Mouse (Mus musculus) hindlimb bud, embryonic 11.5 days (tissue): ENCODE data around the gene Unk.
"Not testable (repeated sequence)": the region's sequence is repeated elsewhere in the genome, so short reads cannot be mapped to it uniquely, and the experiment has no call there.

Experiments
- DNase-seq: peaks from one replicate; pipeline ENCODE4 v3.0.0-alpha.2; 2012; ENCODE audit warnings: low read depth, low spot score; ENCODE audit errors: extremely low spot score

The Unk gene

DNA sequence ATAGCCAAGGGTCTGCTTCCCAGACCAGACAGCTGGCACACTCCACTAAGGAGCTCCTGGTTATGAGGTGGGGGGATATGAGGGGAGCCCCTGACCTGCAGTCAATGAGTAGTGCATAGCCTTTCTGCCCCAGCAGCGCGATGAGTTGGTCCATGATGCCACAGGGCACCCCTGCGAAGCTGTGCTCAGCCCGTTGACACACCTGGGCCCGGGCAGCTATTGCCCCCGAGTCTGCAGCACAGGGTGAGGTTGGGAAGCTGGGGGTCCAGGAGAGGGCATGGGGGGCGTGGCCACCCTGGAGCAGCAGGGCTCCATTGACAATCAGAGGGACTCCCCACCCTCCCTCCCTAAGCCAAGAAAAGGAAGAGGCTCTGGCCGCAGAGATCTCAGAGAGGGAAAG is 20.0 kb upstream of the Unk start:
- DNase-seq: no peak

- DNase-seq: no peak
Observed at GRCm38 (mm10) chr11:116010948-116011347, 19.2 kb upstream of the Unk start.

DNA sequence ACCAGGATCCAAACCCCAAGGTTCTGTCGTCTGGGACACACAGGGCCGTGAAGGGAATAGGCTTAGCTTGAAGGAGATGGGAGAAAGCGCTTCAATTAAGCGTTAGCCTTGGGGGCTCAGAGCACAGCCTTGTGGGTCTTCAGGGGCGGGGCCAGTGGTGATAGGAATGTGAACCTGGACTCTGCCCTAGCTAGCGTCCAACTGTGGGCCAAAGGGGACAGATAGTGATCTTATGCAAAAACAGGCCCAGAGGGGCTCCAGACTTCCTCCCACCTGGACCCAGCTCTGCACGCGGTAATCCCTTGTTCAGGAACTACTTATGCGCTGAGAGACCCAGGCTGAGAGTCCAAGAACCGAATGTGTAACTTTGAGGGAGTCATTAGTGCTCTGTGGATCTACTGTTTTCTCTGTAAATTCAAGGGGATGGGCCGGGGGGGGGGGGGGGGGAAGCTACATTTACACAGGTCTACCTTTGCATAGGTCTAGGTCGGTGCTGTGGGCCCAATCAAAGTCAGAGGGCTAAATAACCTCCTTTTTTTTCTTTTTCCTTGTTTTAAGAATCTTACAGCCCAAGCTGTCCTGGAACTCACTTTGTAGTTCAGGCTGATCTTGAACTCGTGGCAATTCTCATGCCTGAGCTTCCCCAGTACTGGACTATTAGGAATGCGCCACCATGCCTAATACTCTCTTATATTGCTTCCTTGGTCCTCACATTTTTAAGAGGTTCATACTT is 18.4 kb upstream of the Unk start:
- no peak for DNase-seq

- no peak for DNase-seq
Observed at GRCm38 (mm10) chr11:116012262-116012947, 17.7 kb upstream of the Unk start, which contains the start of gene Galk1. Gene Galk1 (minus strand): TSS chr11:116012719.

- no peak for DNase-seq
Observed at GRCm38 (mm10) chr11:116014821-116015220, 15.3 kb upstream of the Unk start.

- DNase-seq: no peak
Observed at GRCm38 (mm10) chr11:116018106-116018505, 12.0 kb upstream of the Unk start.

GRCm38 (mm10) chr11:116018867-116019266 is 11.3 kb upstream of the Unk start:
- DNase-seq: not testable (repeated sequence)

DNA sequence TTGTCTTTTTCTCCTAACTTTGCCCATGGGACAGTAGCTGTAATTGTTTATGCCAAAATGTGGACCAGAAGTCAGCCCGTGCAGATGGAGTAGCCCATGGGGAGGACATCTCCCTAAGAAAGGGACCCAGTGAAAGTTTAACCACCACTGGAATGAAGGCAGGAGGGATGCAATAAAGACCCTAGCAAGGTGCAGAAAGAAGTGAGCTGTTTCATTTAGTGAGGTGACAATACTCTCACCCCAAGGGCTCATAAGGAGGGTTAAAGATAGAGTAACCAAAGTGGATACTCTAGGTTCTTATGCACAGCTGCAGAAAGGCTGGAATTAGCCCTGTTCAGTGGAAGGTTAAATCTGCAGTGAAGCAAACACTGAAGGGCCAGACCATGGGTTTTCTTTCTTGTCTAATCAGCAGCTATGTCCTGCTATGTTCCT is 10.7 kb upstream of the Unk start:
- DNase-seq: no peak

DNA sequence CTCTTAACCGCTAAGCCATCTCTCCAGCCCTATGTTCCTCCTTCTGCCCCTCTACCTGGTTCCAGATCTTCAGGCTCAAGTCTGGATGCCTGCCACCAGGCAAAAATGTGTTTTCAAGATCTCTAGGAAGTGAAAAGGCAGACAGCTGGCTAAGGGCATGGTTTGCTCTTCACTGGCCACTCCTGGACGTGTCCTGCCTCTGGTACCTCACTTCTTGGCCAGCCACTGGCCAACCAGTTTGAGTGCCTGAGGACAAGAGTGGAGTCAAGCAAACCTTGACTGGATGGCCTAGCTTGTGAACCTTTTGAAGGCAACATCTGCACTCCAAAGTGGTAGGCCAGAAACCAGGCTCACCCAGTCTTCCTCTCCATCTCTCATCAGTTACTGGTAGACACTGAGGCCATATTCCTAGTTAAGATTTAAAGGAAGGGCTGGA is 10.1 kb upstream of the Unk start:
- no peak for DNase-seq

DNA sequence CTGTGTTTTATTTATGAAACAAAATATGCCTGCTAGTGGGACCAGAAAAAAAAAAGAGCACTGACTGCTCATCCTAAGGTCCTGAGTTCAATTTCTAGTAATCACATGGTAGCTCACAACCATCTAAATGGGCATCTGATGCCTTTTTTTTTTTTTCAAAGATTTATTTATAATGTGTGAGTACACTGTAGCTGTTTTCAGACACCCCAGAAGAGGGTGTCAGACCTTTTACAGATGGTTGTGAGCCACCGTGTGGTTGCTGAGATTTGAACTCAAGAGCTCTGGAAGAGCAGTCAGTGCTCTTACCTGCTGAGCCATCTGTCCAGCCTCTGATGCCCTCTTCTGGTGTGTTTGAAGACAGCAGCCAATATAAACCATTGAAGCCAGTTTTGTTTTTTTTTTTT is 9.6 kb upstream of the Unk start:
- DNase-seq: no peak

- no peak for DNase-seq
Observed at GRCm38 (mm10) chr11:116021328-116022220, 8.5 kb upstream of the Unk start.

DNA sequence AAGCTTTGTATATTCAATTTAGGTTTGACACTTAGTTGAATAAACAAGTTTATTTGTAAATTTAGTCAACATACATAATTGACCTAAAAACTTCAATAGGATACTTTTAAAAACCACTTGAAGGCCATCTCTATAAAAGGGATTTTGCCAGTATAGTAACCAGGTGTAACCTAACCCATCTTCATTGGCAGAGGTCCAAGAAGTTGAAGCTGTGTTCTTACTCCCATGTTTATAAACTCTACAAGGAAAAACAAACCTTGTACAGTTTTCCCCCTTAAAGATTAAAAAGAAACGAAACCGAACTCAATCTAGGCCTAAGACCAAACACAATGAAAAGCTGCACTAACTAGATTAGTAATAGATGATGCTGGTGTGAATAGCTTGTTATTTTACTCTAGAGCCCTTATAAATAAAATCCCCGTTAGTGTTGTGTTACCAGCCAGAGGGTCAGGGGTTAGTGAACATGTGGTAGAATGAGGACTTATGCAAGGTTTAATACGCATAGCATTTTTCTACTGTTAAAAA is 7.8 kb upstream of the Unk start:
- DNase-seq: no peak

DNA sequence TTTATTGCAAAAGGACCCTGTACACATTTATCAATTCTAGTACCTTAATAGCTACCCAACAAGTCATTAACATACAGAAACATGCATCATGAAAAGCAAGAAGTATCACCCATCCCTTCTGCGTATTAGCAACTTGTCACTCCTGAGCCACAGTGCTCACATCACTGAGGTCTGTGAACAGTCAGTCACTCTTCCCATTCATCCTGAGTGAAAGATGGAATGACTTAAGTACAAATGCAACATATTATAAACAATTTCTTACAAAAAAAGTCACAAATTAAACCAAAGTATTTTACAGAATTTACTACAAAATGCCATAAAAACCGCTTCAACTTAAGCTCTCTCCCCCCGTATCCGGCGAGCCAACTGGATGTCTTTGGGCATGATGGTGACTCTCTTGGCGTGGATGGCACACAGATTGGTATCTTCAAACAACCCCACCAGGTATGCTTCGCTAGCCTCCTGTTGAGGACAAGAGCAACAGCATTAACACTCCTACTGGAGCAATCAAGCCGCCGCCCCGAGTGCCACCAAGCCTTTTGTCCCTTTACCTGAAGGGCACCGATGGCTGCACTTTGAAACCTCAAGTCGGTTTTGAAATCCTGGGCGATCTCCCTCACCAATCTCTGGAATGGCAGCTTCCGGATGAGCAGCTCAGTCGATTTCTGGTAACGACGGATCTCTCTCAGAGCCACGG is 6.9 kb upstream of the Unk start:
- not testable (repeated sequence) for DNase-seq

DNA sequence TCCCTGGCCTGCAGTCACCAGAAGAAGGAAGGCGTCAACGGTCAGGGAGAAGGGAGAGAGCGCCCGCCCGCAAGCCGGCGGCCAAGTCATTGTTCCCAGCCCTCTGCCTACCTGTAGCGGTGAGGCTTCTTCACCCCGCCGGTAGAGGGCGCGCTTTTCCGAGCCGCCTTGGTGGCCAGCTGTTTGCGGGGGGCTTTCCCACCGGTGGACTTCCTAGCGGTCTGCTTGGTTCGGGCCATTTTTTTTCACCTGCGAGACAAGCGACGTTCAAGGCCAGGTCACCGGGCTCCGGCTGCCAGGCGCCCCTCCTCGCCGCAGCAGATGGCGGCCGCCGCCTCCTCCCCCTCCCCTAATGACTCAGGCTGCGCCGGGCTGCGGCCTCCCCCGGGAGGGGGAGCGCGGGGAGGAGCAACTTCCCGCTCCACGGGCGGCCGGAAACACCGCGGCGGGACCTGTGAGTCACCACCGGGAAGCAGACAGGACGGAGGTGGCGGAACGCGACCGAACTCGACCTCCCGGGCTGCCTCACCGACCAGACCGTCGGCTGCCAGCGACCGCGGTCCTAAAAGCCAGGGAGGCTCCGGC is 6.3 kb upstream of the Unk start:
- DNase-seq: no peak

GRCm38 (mm10) chr11:116024356-116024808 is 5.7 kb upstream of the Unk start:
- peak; percentile 97 for DNase-seq

DNA sequence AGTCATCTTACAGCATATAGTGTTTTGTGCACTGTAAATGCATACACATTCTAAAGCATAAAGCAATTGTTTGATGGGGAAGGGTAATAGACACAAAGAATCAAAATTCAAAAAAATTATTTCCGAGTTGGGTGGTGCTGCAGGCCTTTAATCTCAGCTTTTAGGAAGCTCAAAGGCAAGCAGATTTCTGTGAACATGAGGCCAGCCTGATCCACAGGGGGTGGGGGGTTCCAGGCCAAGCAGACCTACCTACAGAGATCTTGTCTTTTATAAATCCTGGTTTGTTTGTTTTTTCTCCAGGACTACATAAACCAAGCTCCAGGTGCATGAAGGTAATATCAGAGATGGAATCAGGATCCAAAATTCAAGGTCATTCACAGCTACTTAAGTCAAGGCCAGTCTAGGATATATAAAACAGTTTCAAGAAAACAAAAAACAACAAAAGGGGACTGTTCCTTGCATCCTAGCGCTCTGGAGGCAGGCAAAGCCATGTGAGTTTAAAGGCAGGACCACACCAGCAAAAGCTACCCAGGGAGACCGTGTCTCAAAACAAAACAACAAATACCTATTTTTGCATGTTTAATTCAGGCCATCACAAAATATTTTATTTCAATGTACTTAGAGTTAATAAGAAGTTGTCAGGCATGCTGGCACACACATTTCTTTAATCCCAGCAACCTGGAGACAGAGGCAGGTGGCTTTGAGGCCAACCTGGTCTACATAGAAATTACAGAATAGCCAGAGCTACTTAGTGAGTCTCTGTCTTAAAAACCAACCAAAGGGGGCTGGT is 4.9 kb upstream of the Unk start:
- DNase-seq: no peak

GRCm38 (mm10) chr11:116027756-116028155 is 2.4 kb upstream of the Unk start, which contains the start of gene H3f3b:
Gene H3f3b (minus strand): TSS chr11:116027962.
- DNase-seq: no peak

DNA sequence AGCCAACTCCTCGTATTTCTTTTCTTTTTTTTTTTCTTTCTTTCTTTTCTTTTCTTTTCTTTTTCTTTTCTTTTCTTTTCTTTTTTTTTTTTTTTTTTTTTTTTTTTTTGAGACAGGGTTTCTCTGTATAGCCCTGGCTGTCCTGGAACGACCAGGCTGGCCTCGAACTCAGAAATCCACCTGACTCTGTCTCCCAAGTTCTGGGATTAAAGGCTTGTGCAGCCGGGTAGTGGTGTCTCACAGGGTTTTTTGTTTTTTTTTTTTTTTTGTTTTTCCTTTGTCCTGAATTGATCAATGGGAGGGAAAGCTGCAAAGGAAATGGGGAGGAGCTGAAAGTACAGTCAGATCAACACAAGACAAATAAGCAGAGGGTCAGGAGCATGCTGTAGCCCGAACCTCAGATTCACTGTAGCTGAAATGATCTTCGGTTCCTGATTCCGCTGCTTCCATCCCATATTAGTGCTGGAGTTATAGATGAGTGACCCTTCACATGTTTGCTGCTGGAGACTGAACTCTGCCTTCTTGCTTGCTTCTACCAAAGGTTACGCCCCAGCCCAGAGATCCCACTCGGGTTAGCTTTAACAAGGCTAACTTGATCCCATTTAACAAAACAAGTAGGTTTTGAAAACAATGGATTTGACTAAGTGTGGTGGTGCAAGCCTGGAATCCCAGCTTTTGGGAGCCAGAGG is 1.8 kb upstream of the Unk start:
- DNase-seq: no peak
